Mouse (Mus musculus): ENCODE data around the gene Man2a1.

DNA sequence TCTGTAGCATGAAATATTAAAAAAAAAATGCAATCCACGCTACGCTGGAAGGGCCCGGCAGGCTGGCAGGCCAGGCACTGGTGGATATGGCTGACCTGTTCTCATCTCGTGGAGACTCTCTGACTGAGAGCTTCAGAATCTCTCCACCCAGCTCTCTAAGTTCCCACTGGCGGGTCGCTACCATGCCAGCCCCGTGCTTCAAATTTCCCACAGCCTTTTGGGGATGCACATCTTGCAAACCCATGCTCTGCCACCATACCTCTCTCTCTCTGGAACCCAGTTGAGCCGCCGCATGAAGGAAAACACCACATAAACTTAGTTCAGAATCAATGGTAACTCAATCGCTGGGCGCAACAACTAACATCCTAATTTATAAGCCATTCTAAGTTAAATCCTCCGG lies 178.2 kb downstream of the Man2a1 start:
- TF ChIP-seq CTCF (IDR thresholded peaks at IDR 0.05; ENCODE audit: borderline replicate concordance, insufficient read depth, low read length) (no peak), POLR2A (IDR thresholded peaks at IDR 0.05; ENCODE audit: low read depth, low read length) (no peak)

Measured in embryonic fibroblast, embryonic 13.5 days (primary cell).